Mouse (Mus musculus) liver, postnatal 0 days (tissue): ENCODE measurements around the gene Slc44a5. TPM values are rescaled to one million over a fixed set of nuclear protein-coding genes. Genes with fewer than 3 reads are reported as not detected.

Experiments used
- ATAC-seq: fragments of 200-750 bp; cut with Nextera tagmentation; 2 replicates; pipeline ENCODE4 v1.8.0; 2017; ENCODE audit warnings: mild to moderate bottlenecking, moderate library complexity
- DNase-seq: peaks from one replicate; pipeline ENCODE4 v3.0.0-alpha.2; 2016
- H3K27ac ChIP-seq: fragments of 300-500 bp; sonication (generic); 2 replicates; pipeline ENCODE4 v1.5.1; 2014; ENCODE audit warnings: antibody characterized with exemption, moderate library complexity, mild to moderate bottlenecking, low read depth
- H3K27me3 ChIP-seq: fragments of 300-500 bp; sonication (generic); 2 replicates; pipeline ENCODE4 v1.6.1; 2014; ENCODE audit warnings: low read length, control low read depth, mixed read lengths; ENCODE audit not compliant: insufficient read depth
- H3K36me3 ChIP-seq: fragments of 300-500 bp; sonication (generic); replicated peaks from 2 replicates; pipeline ENCODE4 v1.6.1; 2014; ENCODE audit warnings: mild to moderate bottlenecking, control low read depth, low read length, moderate library complexity, mixed read lengths; ENCODE audit not compliant: insufficient read depth
- H3K4me1 ChIP-seq: fragments of 300-500 bp; sonication (generic); 2 replicates; pipeline ENCODE4 v1.6.1; 2014; ENCODE audit warnings: antibody characterized with exemption, mild to moderate bottlenecking, control low read depth; ENCODE audit not compliant: insufficient read depth
- H3K4me2 ChIP-seq: fragments of 300-500 bp; sonication (generic); 2 replicates; pipeline ENCODE4 v1.6.1; 2014; ENCODE audit warnings: low read depth, mild to moderate bottlenecking, low read length, moderate library complexity, mixed read lengths
- H3K4me3 ChIP-seq: fragments of 300-500 bp; sonication (generic); 2 replicates; pipeline ENCODE4 v1.5.1; 2014; ENCODE audit warnings: low read depth, low read length
- H3K9ac ChIP-seq: fragments of 300-500 bp; sonication (generic); replicated peaks from 2 replicates; pipeline ENCODE4 v1.6.1; 2014; ENCODE audit warnings: mild to moderate bottlenecking, moderate library complexity
- H3K9me3 ChIP-seq: fragments of 300-500 bp; sonication (generic); 2 replicates; pipeline ENCODE4 v1.6.1; 2016; ENCODE audit warnings: mild to moderate bottlenecking, control low read depth, low read length, mixed read lengths
- CTCF ChIP-seq: sonication (generic); IDR thresholded peaks from 2 replicates; pipeline ENCODE4 v1.5.1; 2016; ENCODE audit warnings: antibody characterized with exemption, low read depth
- EP300 ChIP-seq: IDR thresholded peaks from 2 replicates; pipeline ENCODE4 v1.6.1; 2016; ENCODE audit warnings: antibody characterized with exemption, low read depth, mild to moderate bottlenecking
- WGBS: fragments of 180-500 bp; shearing (Covaris S2); extraction: QIAGEN DNeasy Blood & Tissue Kit; methylation state at CpG from one replicate; pipeline ENCODE4 v1.1.7; 2014; ENCODE audit not compliant: insufficient replicate concordance; 5-methylcytosine and 5-hydroxymethylcytosine counted together
- polyA plus RNA-seq: library from polyadenylated mRNA; unstranded; fragments of >200 nt; fragmentation: Nextera tagmentation; extraction: Ambion mirVana; gene quantifications from 2 replicates; pipeline ENCODE4 v1.2.1, GENCODE M21; 2015

Gene Slc44a5
- polyA plus RNA-seq, 1 experiment from 2014 or later = 0.02 TPM

DNA sequence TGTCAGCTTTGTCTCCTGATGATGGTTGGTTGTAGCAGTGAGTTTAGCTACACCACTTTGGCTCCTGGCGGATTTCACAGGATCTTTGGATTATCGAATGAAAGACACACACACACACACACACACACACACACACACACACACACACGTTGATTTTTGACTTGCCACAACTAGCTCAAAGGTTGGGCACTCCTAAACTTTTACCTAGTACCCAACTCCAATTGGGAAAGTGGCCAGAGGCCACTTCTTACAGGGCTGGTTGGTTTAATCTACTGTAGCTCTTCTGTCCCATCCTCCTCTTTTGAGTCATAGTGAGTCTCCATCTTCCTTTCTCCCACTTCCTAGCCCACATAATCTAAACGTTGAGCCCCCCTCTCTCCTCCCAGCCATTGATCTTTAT, 26.0 kb upstream of the Slc44a5 start:
- DNase-seq = no peak
- H3K27me3 ChIP-seq = no peaks in the 10 kb centered on the region
- H3K9me3 ChIP-seq = no peaks in the 10 kb centered on the region
- H3K9ac ChIP-seq = no peak overlapping the region
- H3K4me3 ChIP-seq = no peak overlapping the region
- WGBS = 55% methylated on average over 4 of the region's 4 CpGs
- H3K4me2 ChIP-seq = no peak overlapping the region
- no peaks in the 10 kb centered on the region for H3K36me3 ChIP-seq
- H3K27ac ChIP-seq = no peak overlapping the region
- H3K4me1 ChIP-seq = peaks cover 6% of the 10 kb centered on the region; the same call in 1 of the 2 replicates
- TF ChIP-seq EP300 (no peak), CTCF (no peak)
- no peak for ATAC-seq

DNA sequence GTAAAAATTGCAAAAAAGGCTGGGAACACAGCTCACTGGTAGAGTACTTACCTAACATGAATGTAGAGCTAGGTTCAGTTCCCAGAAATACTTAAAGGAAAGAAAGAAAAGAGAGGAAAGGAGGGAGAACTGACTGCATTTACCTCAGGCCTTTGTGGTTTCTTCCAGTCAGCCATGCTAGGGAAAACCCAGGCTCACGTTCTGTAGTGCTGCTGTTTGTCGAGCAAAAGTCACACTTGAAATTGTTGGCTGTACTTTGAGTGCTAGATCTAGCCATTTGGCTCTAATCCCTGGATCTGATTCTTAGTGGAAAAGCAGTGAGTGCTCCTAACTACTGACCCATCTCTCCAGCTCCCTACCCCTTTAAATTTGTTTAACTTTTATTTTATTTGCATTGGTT, 25.1 kb upstream of the Slc44a5 start:
- Histone ChIP-seq H3K9me3 (no peaks in the 10 kb centered on the region), H3K27me3 (no peaks in the 10 kb centered on the region), H3K4me3 (no peak overlapping the region), H3K9ac (no peak overlapping the region), H3K27ac (no peak overlapping the region), H3K4me2 (no peak overlapping the region), H3K36me3 (no peaks in the 10 kb centered on the region), H3K4me1 (peaks cover 6% of the 10 kb centered on the region; the same call in 1 of the 2 replicates)
- no peak for ATAC-seq
- DNase-seq = no peak
- TF ChIP-seq CTCF (no peak), EP300 (no peak)
- 66% methylated on average over 2 of the region's 2 CpGs for WGBS

DNA sequence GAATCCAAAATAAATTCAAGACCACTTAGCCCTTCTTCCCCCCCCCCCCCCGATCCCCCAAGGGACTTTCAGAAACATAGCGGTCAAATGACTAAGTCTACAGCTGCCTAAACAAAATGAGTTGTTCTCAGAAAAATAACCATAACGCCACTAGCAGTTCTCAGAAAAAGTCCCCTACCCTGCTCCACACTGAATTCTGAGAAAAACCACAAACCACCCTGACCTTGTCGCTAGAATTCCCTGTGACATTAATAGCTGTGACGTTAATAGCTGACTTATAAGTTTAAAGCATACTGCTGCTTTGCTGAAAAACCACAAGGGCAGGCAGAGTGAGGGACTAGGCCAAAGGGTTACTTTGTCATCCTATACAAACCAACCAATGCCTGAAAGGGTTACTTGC, 15.3 kb upstream of the Slc44a5 start:
- no peak for DNase-seq
- Histone ChIP-seq H3K27ac (no peak overlapping the region), H3K4me2 (no peak overlapping the region), H3K27me3 (no peaks in the 10 kb centered on the region), H3K4me3 (no peak overlapping the region), H3K36me3 (no peaks in the 10 kb centered on the region), H3K9ac (no peak overlapping the region), H3K4me1 (no peaks in the 10 kb centered on the region), H3K9me3 (no peaks in the 10 kb centered on the region)
- TF ChIP-seq CTCF = no peak
- no peak for TF ChIP-seq EP300
- 53% methylated on average over 5 of the region's 5 CpGs for WGBS
- no peak for ATAC-seq

DNA sequence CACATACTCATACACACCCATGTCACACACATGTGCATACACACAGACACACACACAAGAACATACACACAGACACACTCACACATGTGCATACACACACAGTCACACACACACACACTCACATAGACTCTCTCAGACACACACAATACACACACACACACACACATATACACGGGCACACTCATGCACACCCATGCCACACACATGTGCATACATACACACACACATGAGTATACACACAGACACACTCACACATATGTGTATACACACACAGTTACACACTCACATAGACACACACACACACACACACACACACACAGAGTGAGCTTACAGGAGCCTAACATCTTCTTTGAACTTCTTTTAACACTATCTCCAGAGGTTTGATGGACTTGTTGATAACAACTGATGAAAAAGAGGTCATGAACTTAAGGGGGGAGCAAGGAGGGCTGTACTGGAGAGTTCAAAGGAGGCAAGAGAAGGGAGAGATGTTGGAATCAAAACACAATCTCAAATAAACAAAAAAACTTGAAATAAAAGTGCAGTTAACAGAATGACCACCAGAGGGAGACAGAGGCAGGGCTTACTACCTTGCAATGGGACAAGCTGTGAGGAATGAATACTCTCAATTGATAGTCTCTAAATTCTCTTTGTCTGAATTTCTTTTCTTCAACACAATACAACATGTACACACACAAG, 14.1 kb upstream of the Slc44a5 start:
- Histone ChIP-seq H3K27ac (no peak overlapping the region), H3K4me2 (no peak overlapping the region), H3K27me3 (no peaks in the 10 kb centered on the region), H3K9ac (no peak overlapping the region), H3K36me3 (no peaks in the 10 kb centered on the region), H3K4me1 (no peaks in the 10 kb centered on the region), H3K9me3 (no peaks in the 10 kb centered on the region), H3K4me3 (no peak overlapping the region)
- TF ChIP-seq EP300 = no peak
- peak; percentile 94 for TF ChIP-seq CTCF
- DNase-seq (no peak), ATAC-seq (peak; percentile 36)
- 89% methylated on average over 1 of the region's 1 CpGs for WGBS

DNA sequence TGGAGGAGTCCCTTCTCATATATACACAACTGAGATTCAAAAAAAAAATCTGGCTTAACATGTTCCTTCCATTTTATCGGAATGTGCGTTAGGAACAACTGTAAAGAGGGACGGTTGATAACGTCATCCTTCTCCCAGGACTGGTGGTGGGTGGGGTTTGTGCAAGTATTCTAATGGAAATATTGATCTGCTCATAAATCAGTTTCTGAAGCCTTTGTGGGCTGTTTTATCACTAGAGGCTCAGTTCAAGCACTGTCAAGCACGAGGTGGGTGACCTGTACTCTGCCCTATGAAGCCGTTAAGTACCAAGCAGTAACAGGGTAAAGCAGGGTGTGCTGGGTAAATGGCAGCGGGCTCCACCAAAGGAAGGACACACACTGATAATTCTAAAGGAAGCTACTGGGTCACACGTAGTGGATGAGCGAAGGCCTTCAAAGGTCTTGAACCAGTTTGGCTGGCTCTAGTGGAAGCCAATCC, 13.5 kb upstream of the Slc44a5 start:
- Histone ChIP-seq H3K27ac (no peak overlapping the region), H3K36me3 (no peaks in the 10 kb centered on the region), H3K4me2 (no peak overlapping the region), H3K9ac (no peak overlapping the region), H3K4me1 (no peaks in the 10 kb centered on the region), H3K27me3 (no peaks in the 10 kb centered on the region), H3K9me3 (no peaks in the 10 kb centered on the region), H3K4me3 (no peak overlapping the region)
- TF ChIP-seq CTCF (no peak), EP300 (no peak)
- DNase-seq = no peak
- WGBS = 76% methylated on average over 9 of the region's 9 CpGs
- no peak for ATAC-seq

DNA sequence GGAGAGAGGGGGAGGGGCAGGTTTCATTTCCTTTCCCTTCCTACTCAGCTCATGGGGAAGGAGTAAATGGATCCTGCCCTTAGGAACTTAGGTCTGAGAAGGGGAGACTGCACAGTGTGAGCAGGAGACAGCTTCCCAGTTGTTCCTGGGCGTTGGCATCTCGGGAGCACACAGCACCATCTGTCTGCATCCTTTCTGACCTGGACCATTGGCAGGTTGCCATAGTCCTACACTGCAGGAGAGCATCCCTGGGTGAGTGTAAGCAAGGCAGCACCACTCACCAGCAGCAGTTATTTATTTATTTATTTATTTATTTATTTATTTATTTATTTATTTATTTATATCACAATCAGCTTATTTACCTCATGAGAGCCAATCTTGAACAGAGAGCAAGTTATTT, 12.4 kb upstream of the Slc44a5 start:
- Histone ChIP-seq H3K4me1 (no peaks in the 10 kb centered on the region), H3K9me3 (no peaks in the 10 kb centered on the region), H3K4me2 (no peak overlapping the region), H3K27ac (no peak overlapping the region), H3K4me3 (no peak overlapping the region), H3K9ac (no peak overlapping the region), H3K36me3 (no peaks in the 10 kb centered on the region), H3K27me3 (no peaks in the 10 kb centered on the region)
- TF ChIP-seq CTCF (no peak), EP300 (no peak)
- ATAC-seq (no peak), DNase-seq (no peak)
- WGBS = 72% methylated on average over 2 of the region's 2 CpGs
